Mouse (Mus musculus): ENCODE data around the gene Plscr1.

Plscr1 gene

DNA sequence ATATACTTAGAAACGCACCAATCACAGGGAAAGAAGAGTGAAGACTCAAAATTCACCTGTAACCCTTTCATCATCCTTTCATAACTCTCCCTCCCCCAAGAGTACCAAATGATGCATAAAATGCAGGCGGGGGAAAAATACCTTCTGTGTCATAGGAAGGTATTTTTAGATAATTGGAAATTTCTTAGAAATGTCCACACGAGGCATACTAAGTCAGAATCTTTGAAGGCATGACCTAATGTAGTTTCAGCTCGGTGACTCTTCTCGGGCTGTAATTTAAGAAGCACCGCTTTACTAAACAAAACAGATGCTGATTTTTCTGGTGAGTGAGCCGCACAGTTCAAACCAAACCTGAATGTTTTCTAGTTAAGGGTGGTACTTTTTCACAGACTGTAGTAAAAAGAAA, at the start of gene Plscr1:
Plscr1 (plus strand) TSS at position 304 of the 406 bp plus-strand sequence.
- in situ Hi-C loops (cut with MseI, MboI): no loop called here

DNA sequence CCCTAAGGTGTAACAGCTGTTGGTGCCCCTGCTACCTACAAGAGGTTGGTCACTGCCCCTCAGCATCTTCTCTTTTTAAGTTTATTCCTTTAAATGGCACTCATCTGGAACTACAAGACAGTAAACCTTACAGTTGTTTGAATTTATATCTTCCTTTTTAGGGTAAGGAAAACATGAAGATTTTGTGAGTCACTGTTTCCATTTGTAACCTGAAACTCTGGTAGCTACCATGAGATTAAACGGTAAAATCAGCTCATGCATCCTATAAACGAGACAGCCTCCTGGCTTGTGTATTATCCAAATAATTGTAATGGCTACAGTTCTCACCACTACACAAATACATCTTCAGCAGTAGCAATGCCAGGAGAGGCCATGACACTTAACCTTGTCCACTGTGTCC, 45.2 kb upstream of the Plscr1 start:
- in situ Hi-C loops (cut with MseI, MboI): no loop called here

DNA sequence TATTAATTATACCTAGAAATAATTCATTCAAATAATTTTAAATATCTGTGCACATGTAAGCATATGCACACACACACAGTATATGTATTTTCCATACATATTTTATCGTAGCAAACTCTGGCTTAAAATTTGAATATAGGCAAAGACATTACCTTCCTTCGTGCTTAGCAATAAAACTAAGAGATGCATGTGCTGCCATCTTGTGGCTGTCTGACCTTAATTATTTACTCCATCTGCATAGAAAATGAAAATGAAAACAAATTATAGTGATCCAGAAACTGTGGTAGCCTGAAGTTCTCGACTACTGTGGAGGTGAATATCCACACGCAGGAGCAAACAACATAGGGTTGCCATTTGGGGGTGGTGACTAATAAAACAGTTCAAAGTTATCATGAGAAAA, 42.2 kb upstream of the Plscr1 start:
- in situ Hi-C loops (cut with MseI, MboI): no loop called here

DNA sequence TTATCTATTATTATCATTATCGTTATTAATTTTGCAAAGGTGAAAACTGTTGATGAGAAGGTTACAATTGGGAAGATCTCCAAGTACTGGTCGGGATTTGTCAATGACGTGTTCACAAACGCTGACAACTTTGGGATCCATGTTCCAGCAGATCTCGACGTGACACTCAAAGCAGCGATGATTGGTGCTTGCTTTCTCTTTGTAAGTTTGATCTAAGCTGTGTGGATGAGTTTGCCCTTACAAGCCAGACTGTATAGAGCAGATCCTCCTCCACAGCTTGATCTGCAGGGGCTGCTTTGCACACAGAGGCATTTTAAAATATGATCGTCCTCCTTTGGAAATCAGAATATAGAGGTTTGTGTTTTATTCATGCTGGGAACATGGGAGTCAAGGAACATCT, 41.8 kb upstream of the Plscr1 start:
- in situ Hi-C loops (cut with MseI, MboI): no loop called here

DNA sequence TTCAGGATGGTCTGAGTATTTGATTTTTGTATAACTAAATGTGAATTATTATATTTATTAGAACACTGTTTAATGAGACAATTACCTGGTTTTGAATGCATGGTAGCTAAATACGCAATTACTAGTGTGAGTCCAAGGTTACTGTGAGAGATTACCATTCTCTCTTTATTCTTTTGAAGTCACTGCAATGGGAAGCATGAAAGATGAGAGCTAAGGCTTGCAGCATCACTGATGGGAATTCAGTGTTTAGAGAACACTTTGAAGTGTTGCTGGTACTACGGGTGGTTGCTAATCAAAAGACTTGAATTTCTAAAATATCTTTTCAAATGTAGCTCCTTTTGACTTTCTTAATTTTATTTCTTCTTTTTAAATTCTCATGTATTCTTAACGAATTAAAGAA, 39.7 kb upstream of the Plscr1 start:
- in situ Hi-C loops (cut with MseI, MboI): no loop called here

DNA sequence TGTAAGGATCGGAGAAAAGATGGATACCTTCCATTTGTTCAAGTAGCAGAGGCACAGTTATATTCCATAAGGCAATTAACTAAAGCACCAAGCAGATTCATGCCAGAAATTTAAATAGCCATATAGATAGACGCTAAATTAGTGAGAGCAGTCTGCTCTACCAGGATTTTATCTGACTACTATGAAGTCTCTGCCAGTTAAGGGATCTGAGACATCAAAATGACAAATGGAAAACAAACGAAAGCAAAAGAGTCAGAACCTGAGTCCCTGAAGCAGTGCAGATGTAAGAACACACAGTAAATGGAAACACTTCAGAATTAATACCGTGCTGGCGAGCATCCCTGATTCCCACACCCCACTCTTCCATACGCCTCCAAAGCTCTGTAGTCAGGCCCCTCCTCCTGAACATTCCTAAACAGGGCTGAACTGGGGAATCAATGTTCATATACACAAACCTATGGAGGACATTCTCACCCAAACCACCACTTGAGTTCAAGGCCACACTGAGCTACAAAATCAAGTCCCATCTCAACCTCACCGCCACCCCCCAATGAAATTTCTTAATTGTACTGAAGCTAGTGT, 39.1 kb upstream of the Plscr1 start:
- in situ Hi-C loops (cut with MseI, MboI): no loop called here

DNA sequence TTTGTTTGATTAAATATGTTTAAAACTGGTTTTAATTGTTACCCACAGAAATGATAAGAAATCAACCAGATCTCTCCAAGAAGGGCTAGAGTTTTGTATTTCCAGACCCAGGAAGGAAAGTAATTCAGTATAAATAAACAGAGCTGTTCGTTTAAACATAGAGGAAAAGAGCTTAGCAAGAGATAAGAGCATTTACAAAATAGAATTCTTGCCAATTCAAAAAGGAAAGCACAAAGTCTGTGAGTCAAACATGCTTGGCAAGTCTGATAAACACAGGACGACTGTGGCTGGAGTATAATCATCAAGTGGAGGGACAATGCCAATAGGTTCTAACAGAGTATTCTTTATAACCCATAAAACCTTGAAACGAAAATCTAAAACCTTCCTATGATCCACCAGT, 38.5 kb upstream of the Plscr1 start:
- in situ Hi-C loops (cut with MseI, MboI): no loop called here

DNA sequence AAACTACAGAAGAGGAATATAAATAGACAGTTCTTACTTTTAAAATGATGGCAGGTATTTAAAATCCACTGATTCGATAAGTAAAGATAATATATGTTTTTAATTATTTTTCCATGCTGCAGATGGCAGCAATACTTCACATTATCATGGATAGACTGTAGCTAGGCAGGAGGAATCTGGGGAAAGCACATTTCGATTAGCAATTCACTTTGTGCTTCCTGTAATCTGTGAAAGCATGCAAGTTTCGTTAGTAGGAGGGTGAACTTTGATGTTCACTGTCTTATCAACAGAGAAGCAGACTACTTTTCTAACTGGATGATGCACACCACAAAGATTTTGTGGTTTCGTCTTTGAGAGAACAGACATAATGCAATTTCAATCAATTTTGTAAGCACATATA, 32.1 kb upstream of the Plscr1 start:
- in situ Hi-C loops (cut with MseI, MboI): no loop called here

DNA sequence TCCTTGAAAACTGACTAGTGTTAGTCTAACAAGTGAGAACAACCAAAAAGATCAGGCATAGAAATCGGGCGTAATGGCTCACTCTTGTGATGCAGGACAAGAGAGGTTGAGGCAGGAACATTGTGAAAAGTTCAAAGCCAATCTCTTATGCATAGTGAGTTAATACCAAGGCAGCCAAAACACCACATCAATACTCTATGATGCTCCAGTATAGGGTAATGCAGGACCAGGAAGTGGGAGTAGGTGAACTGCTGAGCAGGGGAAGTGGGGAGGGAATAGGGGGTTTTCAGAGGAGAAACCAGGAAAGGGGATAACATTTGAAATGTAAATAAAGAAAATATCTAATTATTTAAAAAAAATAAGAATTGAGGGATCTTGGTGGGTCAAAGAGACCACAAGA, 31.7 kb upstream of the Plscr1 start:
- in situ Hi-C loops (cut with MseI, MboI): no loop called here

DNA sequence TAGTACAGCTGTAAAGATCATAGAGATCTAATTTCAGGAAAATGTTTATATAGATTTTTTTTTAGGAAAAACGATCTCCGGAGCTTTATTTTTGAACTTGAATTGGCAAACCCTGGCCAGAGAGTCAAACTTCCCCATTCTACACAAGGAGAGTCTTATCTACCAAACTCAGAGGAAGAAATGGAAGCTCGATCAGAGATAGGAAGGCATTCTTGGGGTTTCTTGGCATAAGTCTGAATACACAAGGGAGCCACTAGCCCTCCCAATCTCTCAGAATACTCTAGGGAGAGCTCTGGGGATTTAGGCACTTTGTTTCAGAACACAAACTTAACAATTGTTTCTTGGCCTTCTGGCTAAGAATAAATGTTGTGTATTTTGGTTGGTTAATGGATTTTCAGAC, 29.4 kb upstream of the Plscr1 start:
- in situ Hi-C loops (cut with MseI, MboI): no loop called here

DNA sequence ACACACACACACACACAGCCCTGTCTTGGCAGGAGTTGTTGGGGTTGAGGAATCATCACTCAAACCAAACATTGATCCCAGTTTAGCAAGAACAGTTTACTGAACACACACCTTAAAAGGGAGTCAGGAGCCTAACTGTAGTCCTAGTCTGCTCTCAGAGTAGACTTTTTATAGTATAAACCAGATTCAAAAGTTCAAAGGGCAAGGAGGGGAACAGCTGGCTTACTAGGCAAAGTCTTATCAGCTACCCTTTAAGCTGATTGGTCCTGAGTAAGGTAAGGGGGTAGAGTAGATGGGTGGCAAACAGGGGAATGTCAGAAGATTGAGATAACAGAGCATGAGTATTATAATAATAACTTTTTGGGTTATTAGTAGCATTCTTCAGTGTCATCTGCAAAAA, 28.1 kb upstream of the Plscr1 start:
- in situ Hi-C loops (cut with MseI, MboI): no loop called here

DNA sequence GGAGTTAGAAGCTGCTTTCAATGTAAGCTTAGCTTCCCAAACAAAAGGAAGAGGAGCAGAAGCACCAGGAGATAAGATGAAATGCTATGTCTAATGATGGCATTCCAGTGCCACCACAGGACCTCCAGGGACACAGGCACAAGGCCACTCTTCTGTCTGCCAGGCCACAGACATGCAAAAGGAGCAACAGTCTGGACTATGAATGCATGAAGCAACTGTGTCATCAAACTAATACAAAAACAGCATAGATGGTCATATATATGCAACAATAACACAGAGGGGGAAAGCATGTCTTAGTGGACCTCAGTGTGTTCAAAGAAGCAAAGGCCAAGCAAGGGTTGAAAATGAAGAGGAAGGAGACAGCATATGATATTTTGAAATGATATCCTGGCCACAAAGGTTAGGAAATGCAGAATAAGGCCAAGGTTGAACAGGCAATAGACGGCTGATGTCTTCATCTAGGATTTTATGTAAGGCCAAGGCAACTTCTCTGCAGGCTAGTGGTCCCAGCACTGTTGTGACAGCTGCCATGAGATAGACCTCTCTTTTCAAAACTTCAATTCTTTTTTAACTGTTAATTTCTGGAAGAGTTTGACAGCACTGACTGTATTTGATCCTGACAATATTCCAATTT, 24.8 kb upstream of the Plscr1 start:
- in situ Hi-C loops (cut with MseI, MboI): no loop called here

DNA sequence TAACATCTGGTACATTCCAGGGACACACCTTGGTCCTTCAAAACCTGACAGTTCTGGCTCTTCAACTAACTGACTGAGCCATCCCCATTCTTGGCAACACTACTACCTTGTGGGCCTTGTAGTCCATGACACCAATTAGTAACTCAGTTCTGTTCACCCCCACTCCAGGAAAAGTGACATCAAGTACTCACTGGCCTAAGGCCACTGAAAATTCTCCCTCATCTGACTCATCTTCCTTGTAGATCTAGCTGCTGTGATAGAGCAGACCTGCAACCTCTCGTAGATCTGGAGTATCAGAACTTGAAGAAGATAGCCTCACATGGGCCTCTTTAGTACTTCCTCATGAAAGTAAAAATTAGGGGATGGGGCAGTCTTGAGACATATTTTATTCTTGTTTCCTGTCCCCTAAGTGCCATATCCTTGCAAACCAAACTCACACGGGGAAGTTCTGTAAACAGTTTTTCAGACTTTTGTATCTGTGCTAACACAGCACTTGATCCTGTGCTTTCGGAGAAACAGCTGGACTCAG, 23.4 kb upstream of the Plscr1 start:
- in situ Hi-C loops (cut with MseI, MboI): no loop called here

DNA sequence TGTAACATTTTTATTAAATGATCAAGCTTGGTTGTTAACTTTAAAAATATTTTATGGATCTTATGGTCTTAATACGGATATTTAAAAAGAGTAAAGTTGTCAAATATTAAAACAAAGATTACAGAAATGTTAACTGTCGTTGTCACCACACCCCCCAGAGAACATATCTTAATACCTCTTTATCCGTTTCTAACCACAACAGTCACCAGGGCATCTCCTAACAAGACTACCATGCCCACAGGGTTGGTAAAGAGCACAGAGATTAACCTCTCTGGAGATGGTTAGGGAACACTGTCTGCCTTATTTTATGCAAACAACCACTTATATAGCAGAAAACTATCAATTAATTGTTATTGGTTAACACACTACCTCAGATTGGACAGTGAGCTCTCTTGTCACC, 22.8 kb upstream of the Plscr1 start:
- in situ Hi-C loops (cut with MseI, MboI): no loop called here

DNA sequence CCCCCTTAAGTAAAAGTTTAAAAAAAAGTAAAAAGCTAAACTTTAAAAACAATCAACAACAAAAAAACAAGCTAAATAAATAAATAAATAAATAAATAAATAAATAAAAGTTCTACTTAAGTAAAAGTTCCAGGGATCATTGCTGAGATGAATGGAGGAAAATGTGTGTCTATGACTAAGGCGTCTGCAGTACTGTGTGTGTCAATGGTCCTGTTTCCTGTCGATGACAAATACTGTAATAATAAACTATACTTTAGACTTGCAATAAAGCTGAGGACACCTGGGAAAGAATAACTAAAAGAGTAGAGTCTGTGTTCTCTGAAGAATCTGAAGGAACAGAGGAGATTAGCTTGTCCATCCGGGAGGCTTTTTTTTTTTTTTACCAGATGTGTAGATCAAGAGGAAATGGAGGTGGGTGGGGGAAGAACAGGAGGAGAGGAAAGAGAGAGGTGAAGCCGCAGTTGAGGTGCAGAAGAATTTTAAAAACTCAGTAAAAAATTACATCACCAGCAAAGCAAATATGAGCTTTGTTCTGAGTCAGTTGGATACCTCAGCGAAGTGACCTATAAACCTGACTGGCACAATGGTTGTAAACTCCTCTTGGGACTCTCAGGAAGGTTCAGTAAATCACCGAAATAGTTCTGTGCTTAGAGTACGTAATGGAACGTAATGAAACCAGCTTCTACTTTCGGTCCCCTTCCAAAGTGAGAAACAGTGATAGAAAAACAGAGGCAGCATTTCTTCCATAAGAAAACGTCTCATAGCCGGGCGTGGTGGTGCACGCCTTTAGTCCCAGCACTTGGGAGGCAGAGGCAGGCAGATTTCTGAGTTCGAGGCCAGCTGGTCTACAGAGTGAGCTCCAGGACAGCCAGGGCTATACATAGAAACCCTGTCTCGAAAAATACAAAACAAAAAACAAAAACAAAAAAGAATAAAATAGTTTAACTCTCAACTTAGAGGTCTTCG, 20.4 kb upstream of the Plscr1 start:
- in situ Hi-C loops (cut with MseI, MboI): no loop called here

DNA sequence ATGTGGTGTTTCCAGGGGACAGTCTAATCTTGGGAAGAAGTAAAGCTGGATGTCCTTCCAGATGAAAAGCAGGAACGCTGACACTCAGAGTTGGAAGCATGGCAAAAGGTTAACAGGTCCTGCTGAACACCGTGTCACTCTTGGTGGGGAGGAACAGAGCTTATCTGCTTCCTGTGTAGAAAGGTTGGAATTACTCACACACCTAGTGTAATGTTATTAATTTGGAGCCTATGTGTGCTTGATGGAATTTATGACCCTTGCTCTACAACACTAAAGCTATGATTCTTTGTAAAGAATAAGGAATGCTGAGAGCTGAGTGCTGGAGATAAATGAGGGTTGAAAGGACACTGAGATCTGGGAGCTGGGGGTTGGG, 19.7 kb upstream of the Plscr1 start:
- in situ Hi-C loops (cut with MseI, MboI): no loop called here

DNA sequence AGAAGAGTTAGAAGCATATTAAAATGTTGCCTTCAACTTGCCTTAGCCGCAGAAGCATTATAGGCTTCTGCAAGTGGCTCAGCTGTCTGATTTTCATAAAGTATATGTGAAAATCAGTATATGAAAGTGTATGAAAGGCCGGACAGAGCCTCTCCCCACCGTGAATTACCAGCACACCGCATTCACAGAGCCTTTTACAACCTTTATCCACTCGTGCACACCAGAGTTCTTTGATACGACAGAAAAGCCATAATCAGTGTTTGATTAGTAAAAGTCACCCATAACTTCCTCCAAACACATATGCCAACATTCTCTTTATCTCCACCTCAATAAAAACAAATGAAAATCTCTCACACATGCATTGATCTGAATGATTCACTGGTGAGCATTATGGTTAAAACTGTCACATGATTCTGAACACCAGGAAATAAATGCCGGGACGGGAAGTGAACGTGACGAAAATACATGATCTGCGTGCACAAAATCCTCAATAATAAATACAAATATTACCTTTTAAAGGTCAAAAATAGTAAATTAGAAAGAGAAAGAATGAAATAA, 14.6 kb upstream of the Plscr1 start:
- in situ Hi-C loops (cut with MseI, MboI): no loop called here

DNA sequence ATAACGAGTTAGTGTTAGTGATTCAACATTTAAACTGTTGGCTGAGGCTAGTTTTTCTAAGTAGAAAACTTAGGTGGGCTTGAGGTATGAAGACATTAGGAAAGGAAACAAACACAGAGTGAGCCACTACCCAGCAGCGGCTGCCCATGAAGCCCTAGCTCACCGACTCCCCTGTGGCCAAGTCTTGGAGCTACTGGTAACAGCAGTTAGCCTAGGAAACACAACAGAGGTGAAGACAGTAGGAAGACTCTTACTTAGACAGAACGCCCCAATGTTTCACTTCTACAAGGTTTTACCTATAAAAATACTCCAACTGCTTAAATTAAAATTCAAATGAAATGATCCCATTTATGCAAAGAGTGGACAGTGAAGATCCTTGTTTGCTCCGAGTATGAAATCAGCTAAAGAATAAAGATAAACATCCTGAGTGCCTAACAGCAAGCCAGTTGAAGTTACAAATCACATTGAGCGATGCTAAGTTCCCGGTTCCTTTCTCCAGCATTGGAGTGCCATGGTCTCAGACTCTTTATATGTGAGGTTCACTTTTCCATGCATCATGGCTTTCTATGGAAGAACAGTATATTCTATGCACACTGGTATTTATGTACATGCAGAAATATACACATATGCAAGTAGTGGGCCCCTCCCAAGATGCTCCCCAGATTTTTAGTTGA, 640 bp upstream of the Plscr1 start:
- in situ Hi-C loops (cut with MseI, MboI): no loop called here

DNA sequence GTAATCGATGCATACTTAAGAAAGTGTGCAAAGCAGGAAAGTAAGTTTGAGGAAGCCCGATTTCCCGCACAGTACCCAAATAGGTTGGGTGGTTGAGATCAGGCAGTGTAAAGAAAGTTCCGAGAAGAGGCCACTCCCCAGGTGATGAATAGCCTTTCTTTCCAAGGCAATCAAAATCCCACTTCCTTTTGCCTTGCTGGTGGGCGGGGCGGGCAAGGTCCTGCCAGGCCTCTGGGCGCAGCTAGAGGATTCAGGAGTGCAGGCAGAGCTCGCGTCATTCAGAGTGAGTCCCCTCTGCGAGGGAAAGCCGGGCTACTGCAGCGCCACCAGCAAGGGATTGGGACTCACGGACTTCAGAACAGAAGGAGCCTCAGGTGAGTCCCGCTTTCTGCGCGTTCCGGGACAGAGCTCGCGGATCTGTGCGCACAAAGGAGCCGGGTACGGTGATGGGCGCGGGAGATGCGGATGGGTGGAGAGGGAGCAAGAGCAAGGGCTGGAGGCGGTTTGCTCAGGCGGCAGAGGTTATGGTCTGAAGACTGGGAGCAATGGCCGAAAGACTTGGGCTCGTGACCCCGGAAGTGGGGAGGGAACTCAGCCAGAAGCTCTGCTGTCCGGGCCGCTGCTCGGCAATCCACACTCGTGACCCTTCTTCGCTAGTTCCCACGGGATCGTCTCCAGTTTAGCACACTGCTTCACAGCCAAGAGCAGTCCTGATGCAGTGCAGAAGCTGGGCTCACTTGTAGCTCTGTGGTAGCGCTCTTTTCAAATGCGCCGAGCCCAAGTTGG, 630 bp downstream of the Plscr1 start:
- in situ Hi-C loops (cut with MseI, MboI): no loop called here

DNA sequence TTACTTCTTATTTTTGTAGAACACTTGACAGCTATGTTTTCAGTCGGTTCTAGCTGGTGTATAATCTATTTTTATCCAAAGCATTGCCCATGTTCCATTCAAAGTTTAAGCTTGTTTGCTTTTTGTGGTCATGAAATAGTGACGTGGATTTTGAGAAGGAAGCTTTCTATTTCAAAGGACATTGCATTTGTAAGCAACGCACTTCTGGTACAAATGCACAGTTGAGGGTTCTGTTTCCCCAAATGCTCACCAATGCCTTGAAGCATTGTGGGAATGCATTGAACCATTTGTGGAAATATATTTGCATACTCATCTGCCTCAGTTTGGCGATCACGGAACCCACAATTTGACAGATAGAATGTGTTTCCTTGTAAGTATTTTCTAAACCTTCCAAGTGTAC, 3.2 kb downstream of the Plscr1 start:
- in situ Hi-C loops (cut with MseI, MboI): no loop called here
